Mouse (Mus musculus) neural tube, embryonic 11.5 days (tissue): ENCODE measurements around the gene Epb41l4b. TPM values are rescaled to one million over a fixed set of nuclear protein-coding genes. Genes with fewer than 3 reads are reported as not detected.

Experiments
- ATAC-seq: fragments of 200-750 bp; cut with Nextera tagmentation; 2 replicates; pipeline ENCODE4 v1.8.0; 2017; ENCODE audit warnings: moderate number of reproducible peaks, mild to moderate bottlenecking, moderate TSS enrichment, moderate library complexity; ENCODE audit not compliant: insufficient read depth, low FRiP score, low TSS enrichment
- DNase-seq: peaks from one replicate; pipeline ENCODE4 v3.0.0-alpha.2; 2015; ENCODE audit warnings: low spot score
- H3K27ac ChIP-seq: fragments of 300-500 bp; sonication (generic); 2 replicates; pipeline ENCODE4 v1.5.1; 2014; ENCODE audit warnings: low read depth, mild to moderate bottlenecking, low read length
- H3K27me3 ChIP-seq: fragments of 300-500 bp; sonication (generic); 2 replicates; pipeline ENCODE4 v1.6.1; 2014; ENCODE audit warnings: mild to moderate bottlenecking, low read length, mixed read lengths; ENCODE audit not compliant: control insufficient read depth, insufficient read depth
- H3K36me3 ChIP-seq: fragments of 300-500 bp; sonication (generic); 2 replicates; pipeline ENCODE4 v1.6.1; 2014; ENCODE audit warnings: mild to moderate bottlenecking, low read length, moderate library complexity, mixed read lengths; ENCODE audit not compliant: control insufficient read depth, insufficient read depth
- H3K4me1 ChIP-seq: fragments of 300-500 bp; sonication (generic); 2 replicates; pipeline ENCODE4 v1.6.1; 2014; ENCODE audit warnings: low read length, mixed read lengths; ENCODE audit not compliant: control insufficient read depth, insufficient read depth
- H3K4me2 ChIP-seq: fragments of 300-500 bp; sonication (generic); 2 replicates; pipeline ENCODE4 v1.6.1; 2014; ENCODE audit warnings: low read depth, mild to moderate bottlenecking, moderate library complexity
- H3K4me3 ChIP-seq: fragments of 300-500 bp; sonication (generic); 2 replicates; pipeline ENCODE4 v1.5.1; 2014; ENCODE audit warnings: low read depth, low read length
- H3K9ac ChIP-seq: fragments of 300-500 bp; sonication (generic); 2 replicates; pipeline ENCODE4 v1.6.1; 2014; ENCODE audit warnings: mild to moderate bottlenecking, low read length
- H3K9me3 ChIP-seq: fragments of 300-500 bp; sonication (generic); 2 replicates; pipeline ENCODE4 v1.6.1; 2016; ENCODE audit warnings: low read length; ENCODE audit not compliant: control insufficient read depth
- WGBS: fragments of 180-500 bp; shearing (Covaris S2); extraction: QIAGEN DNeasy Blood & Tissue Kit; methylation state at CpG from one replicate; pipeline ENCODE4 v1.1.7; 2014; 5-methylcytosine and 5-hydroxymethylcytosine counted together
- polyA plus RNA-seq: library from polyadenylated mRNA; unstranded; fragments of >200 nt; fragmentation: Nextera tagmentation; extraction: Ambion mirVana; gene quantifications from 2 replicates; pipeline ENCODE4 v1.2.1, GENCODE M21; 2014

Epb41l4b gene
- polyA plus RNA-seq, 1 experiment from 2014 or later = 1.3 TPM

DNA sequence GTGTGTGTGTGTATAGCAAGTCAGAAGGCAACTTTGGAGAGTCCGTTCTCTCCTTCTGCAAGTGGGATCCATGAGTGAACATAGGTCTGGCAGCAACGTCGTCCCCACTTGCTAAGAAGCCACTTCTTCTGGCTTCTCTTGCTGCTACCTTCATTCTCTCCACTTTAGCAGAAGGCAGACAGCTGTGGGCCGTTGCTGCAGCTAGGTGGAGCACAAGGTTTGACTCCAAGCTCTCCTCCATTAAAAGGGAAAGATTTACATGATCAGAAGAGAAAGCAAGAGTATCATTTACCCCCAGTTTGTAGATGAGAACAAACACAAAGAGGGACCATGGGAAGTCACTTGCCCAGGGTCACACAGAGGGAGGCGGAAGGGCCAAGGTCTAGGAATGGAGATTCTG, 109.1 kb downstream of the Epb41l4b start:
- no peaks in the 10 kb centered on the region for H3K36me3 ChIP-seq

GRCm38 (mm10) chr4:57031440-57031839, 111.8 kb downstream of the Epb41l4b start:
- no peak for ATAC-seq
- no peak overlapping the region for H3K27ac ChIP-seq
- 76% methylated on average over 4 of the region's 4 CpGs for WGBS

More for the DNA sequence above, 109.1 kb downstream of the Epb41l4b start:
- Histone ChIP-seq H3K27ac (no peak overlapping the region), H3K27me3 (no peaks in the 10 kb centered on the region), H3K4me2 (no peak overlapping the region), H3K4me3 (no peak overlapping the region), H3K9ac (no peak overlapping the region), H3K9me3 (no peaks in the 10 kb centered on the region), H3K4me1 (peaks cover 4% of the 10 kb centered on the region; the same call in 1 of the 2 replicates)
- WGBS = 74% methylated on average over 5 of the region's 5 CpGs
- ATAC-seq = no peak
- DNase-seq = no peak

GRCm38 (mm10) chr4:57027954-57028353, 115.3 kb downstream of the Epb41l4b start:
- 76% methylated on average over 10 of the region's 10 CpGs for WGBS
- Histone ChIP-seq H3K4me1 (no peaks in the 10 kb centered on the region), H3K27ac (no peak overlapping the region), H3K9me3 (no peaks in the 10 kb centered on the region), H3K4me2 (no peak overlapping the region), H3K27me3 (no peaks in the 10 kb centered on the region), H3K4me3 (no peak overlapping the region), H3K9ac (no peak overlapping the region), H3K36me3 (no peaks in the 10 kb centered on the region)
- ATAC-seq (no peak), DNase-seq (no peak)

More at GRCm38 (mm10) chr4:57031440-57031839, 111.8 kb downstream of the Epb41l4b start:
- no peak for DNase-seq
- H3K4me1 ChIP-seq = no peaks in the 10 kb centered on the region
- H3K4me3 ChIP-seq = no peak overlapping the region
- no peaks in the 10 kb centered on the region for H3K27me3 ChIP-seq
- no peaks in the 10 kb centered on the region for H3K36me3 ChIP-seq
- H3K9me3 ChIP-seq = no peaks in the 10 kb centered on the region
- H3K9ac ChIP-seq = no peak overlapping the region
- H3K4me2 ChIP-seq = no peak overlapping the region

- no peaks in the 10 kb centered on the region for H3K9me3 ChIP-seq
- H3K4me2 ChIP-seq = no peak overlapping the region
- H3K4me1 ChIP-seq = no peaks in the 10 kb centered on the region
- no peak for ATAC-seq
- DNase-seq = no peak
- H3K27me3 ChIP-seq = no peaks in the 10 kb centered on the region
- H3K4me3 ChIP-seq = no peak overlapping the region
- 66% methylated on average over 3 of the region's 3 CpGs for WGBS
- H3K36me3 ChIP-seq = no peaks in the 10 kb centered on the region
- no peak overlapping the region for H3K9ac ChIP-seq
- H3K27ac ChIP-seq = no peak overlapping the region
Observed at GRCm38 (mm10) chr4:57023527-57023926, 119.7 kb downstream of the Epb41l4b start.

DNA sequence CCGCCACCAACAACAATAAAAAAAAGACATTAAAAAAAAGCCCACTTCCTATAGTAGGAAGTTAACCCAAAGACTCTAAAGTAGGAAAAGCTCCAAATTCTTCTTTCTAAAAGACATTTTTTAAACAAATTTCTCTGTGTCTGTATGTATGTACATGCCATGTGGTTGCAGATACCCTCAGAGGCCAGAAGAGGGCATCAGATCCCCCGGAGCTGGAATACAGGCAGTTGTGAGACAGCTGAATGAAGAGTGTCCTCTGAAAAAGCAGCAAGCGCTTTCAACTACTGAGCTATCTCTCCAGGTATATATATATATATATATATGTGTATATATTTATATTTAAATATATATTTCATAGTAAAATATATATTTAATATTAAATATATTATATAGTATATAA, 121.9 kb downstream of the Epb41l4b start:
- Histone ChIP-seq H3K4me2 (no peak overlapping the region), H3K9ac (no peak overlapping the region), H3K36me3 (no peaks in the 10 kb centered on the region), H3K9me3 (no peaks in the 10 kb centered on the region), H3K27ac (no peak overlapping the region), H3K27me3 (no peaks in the 10 kb centered on the region), H3K4me3 (no peak overlapping the region), H3K4me1 (no peaks in the 10 kb centered on the region)
- ATAC-seq (no peak), DNase-seq (no peak)
- WGBS = 89% methylated on average over 3 of the region's 3 CpGs

- no peak overlapping the region for H3K9ac ChIP-seq
- no peaks in the 10 kb centered on the region for H3K36me3 ChIP-seq
- no peak for ATAC-seq
- H3K4me1 ChIP-seq = no peaks in the 10 kb centered on the region
- H3K4me3 ChIP-seq = no peak overlapping the region
- no peak overlapping the region for H3K27ac ChIP-seq
- 24% methylated on average over 5 of the region's 5 CpGs for WGBS
- peak; percentile 80 for DNase-seq
- no peak overlapping the region for H3K4me2 ChIP-seq
- no peaks in the 10 kb centered on the region for H3K27me3 ChIP-seq
- no peaks in the 10 kb centered on the region for H3K9me3 ChIP-seq
Observed at GRCm38 (mm10) chr4:57017229-57017628, 126.0 kb downstream of the Epb41l4b start.

DNA sequence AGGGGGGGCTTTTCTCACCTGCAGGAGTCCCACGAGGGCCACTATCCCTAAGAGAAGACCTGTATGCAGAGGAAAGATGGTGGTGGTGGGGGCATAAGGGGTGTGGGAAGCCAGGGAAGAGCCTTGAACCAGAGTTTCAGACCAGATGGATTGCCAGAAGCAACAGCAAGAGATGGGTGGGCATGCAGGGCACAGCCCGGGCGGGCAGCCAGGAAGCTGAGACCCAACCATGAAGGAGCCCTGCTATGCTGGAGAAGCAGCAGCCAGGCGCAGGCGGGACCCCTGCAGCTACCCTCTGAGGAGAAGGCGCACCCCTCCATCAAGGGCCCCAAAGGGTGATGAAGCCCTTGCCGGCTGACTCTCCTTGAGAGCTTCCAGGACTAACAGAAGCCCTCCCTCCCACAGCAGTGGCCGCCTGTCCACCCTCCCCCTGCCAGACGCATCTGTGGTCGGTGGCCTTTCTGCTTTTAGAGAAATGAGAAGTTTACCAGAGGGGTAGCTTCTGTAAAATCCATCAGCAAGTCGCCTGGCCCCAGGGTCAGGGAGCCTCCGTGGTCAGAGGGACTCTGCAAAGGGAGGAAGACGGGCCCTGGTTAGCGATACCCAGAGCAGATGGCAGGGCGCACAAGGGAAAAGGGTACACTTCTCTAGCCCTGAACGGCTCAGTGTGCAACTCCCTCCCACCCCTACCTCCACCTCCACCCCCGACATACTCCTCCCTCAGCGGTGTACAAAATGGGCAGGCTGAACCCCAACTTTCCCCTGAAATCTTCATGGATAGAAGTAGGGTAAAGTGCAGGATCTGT, 126.7 kb downstream of the Epb41l4b start:
- Histone ChIP-seq H3K9me3 (no peaks in the 10 kb centered on the region), H3K9ac (no peak overlapping the region), H3K36me3 (no peaks in the 10 kb centered on the region), H3K27ac (no peak overlapping the region), H3K4me2 (no peak overlapping the region), H3K4me3 (no peak overlapping the region), H3K4me1 (no peaks in the 10 kb centered on the region), H3K27me3 (no peaks in the 10 kb centered on the region)
- DNase-seq (no peak), ATAC-seq (no peak)
- WGBS = 46% methylated on average over 18 of the region's 18 CpGs

DNA sequence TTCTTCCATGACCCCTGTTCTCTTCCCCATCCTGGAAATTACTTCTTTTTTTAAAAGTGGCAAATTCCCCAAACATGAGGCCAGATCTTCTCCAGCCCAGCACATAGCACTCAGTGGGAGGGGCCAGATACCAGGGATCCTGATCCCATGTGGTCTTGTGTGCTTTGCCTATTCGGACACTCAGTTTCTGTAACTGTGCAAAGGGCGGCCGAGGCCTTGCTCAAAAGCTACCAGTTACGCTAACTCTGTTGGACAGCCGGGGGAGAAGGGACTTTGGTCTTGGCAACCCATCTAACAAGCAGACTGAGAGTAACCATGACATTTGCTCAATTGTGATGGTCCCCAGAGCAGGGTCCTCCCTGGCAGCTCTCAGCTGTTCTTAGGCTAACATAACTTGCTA, 128.2 kb downstream of the Epb41l4b start:
- no peaks in the 10 kb centered on the region for H3K9me3 ChIP-seq
- no peak overlapping the region for H3K9ac ChIP-seq
- no peak overlapping the region for H3K27ac ChIP-seq
- H3K4me2 ChIP-seq = no peak overlapping the region
- H3K4me1 ChIP-seq = no peaks in the 10 kb centered on the region
- 91% methylated on average over 5 of the region's 5 CpGs for WGBS
- no peak overlapping the region for H3K4me3 ChIP-seq
- no peaks in the 10 kb centered on the region for H3K27me3 ChIP-seq
- no peaks in the 10 kb centered on the region for H3K36me3 ChIP-seq
- DNase-seq (no peak), ATAC-seq (no peak)

DNA sequence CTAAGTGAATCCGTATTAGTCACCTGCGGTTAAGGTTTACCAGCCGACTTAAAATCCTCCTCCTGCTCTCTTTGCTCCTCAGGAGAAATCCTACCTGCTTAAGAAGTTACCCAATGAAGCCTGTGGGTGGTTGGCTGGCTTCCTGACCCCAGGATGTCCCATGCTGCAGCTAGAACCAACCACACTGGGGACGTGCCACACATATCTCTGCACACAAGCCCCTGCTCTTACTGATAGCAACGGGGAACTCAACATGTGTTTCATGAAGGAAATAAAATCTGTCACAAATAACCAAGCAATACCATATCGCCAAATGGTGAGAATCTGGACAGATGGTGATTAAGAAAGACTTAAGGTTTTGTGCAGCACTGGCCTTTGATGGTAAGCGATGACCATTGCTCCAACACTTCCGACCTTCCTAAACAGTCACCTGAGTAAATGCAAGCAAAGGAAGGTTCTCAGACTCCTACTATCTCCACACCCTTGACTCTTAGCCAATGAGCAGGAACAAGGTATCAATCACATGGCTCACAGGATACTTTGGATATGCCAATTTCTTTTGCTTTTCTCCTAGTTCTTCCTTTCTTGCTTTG, 131.7 kb downstream of the Epb41l4b start:
- Histone ChIP-seq H3K36me3 (no peaks in the 10 kb centered on the region), H3K4me1 (no peaks in the 10 kb centered on the region), H3K4me2 (no peak overlapping the region), H3K9ac (no peak overlapping the region), H3K27ac (no peak overlapping the region), H3K27me3 (no peaks in the 10 kb centered on the region), H3K4me3 (no peak overlapping the region), H3K9me3 (no peaks in the 10 kb centered on the region)
- ATAC-seq (no peak), DNase-seq (no peak)
- WGBS = 75% methylated on average over 8 of the region's 8 CpGs
